Mouse (Mus musculus): ENCODE data around the gene Hoxd11.

Hoxd11 gene

DNA sequence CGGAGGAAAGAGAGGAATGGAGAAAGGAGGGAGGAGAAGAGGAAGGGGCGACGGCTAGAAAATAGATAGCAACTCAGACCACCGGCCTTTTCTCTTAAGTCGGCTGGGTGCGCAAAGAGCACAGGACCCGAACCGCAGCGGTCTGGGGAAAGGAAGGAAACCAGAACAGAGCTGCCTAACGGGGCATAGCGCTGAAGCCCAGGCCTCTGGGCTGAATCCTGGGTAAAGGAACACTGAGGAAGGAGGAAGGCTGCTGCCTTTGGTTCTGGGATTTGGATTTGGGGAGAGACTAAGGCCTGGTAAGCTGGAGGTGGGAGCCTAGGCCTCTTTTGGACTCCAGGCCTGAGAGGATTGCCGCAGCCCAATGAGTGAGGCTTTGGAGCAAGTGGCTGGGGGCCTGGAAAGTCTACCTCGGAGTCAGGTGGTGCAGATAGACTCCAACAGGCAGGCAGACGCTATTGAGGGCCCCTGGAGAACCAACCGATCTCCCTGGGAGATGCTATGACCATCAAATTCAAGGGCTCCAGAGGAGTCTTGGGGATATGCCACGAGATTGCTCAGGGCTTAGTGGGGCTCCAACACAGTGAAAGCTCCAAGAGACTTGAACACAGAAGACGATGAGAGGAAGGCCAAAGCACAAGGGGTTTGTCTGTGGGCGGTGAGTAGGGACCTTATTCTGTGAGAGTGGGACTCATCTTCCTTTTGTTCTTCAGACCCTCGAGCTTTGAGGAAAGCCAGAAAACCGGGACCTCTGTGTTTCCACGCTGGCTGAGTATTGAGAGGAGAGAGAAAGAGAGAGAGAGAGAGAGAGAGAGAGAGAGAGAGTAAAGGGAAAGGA lies 1.4 kb downstream of the Hoxd11 start:
- in situ Hi-C loops (cut with MseI, MboI) = no loop called here

DNA sequence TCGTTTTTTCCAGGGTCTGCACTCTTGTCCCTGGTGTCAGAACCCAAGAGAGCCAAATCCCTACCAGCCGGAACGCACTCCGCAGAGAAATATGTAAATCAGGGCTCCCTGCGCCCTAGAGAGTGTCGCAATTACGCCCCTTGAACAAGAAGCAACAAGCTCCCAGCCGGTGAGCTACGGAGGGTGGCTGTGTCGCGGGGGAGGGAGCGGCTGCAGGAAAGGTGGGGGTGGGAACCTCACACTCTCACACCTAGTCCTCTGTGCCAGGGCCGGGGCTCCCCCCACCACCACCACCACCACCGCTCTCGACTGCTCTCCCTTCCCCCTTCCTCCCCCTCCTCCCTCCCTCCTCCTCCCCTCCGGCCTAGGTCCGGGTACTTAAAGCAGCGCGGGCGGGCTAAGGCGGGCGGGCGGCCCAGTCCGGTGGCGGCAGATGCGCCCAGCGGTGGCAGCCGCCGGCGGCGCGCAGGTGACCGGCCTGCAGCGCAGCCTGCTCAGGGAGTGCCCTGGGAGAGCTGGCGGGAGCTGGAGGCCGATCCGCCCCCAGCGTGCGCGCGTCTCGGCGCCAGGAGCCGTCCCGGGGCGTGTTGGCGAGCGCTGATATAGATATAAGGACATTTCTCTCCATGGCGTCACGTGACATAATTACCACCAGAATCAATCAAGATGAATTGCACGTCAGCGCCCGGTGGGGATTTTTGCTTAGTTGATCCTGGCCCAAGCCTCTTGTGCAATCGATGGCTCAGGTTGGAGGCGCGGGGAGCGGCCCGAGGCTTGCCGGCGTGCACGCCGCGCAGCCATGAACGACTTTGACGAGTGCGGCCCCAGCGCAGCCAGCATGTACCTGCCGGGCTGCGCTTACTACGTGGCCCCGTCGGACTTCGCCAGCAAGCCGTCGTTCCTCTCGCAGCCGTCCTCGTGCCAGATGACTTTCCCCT lies 2.5 kb downstream of the Hoxd11 start:
- in situ Hi-C loops (cut with MseI, MboI) = no loop called here

- in situ Hi-C loops (cut with MseI, MboI) = no loop called here
Observed at GRCm38 (mm10) chr2:74682796-74683195, 3.4 kb downstream of the Hoxd11 start.

- in situ Hi-C loops (cut with MseI, MboI) = no loop called here
Observed at GRCm38 (mm10) chr2:74683471-74683951, 4.2 kb downstream of the Hoxd11 start.

- in situ Hi-C loops (cut with MseI, MboI) = no loop called here
Observed at GRCm38 (mm10) chr2:74684106-74684505, 4.7 kb downstream of the Hoxd11 start.

- in situ Hi-C loops (cut with MseI, MboI) = no loop called here
Observed at GRCm38 (mm10) chr2:74685059-74685603, 5.8 kb downstream of the Hoxd11 start.

- in situ Hi-C loops (cut with MseI, MboI) = no loop called here
Observed at GRCm38 (mm10) chr2:74686301-74686987, 7.1 kb downstream of the Hoxd11 start.

DNA sequence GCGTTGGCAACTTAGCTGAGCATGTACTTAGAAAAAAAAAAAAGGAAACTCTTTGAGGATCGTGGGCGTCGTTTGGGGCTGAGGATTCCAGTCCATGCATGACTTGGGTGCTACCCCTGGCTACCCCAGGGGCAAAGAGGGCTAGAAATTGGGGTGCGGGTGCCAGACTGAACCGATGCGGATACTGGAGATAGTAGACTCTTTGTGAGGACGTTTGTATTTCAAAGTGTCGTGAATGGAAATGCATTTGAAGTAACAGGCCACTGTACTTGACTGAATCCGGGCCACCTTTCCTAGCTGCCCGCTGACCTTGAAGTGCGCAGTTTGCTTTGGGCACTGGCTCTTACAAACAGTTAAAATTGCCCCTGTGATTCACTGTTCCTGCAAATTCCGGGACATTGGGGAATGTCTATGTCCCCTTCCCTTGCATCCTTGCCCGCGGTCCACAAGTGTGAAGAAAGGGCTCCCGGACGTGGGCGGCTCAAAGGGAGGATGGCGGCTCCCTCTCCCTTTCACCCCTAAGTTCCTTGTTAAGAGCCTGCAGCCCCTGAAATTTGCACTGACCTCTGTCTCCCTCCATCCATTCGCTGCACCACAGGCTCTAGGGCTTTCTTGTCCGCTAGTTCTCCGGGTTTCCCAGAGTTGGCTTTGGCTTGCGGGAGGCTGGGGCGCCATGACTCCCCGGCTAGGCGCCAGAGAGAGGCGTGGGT lies 7.8 kb downstream of the Hoxd11 start:
- in situ Hi-C loops (cut with MseI, MboI) = no loop called here

GRCm38 (mm10) chr2:74687698-74688555 lies 8.6 kb downstream of the Hoxd11 start:
- in situ Hi-C loops (cut with MseI, MboI) = no loop called here

DNA sequence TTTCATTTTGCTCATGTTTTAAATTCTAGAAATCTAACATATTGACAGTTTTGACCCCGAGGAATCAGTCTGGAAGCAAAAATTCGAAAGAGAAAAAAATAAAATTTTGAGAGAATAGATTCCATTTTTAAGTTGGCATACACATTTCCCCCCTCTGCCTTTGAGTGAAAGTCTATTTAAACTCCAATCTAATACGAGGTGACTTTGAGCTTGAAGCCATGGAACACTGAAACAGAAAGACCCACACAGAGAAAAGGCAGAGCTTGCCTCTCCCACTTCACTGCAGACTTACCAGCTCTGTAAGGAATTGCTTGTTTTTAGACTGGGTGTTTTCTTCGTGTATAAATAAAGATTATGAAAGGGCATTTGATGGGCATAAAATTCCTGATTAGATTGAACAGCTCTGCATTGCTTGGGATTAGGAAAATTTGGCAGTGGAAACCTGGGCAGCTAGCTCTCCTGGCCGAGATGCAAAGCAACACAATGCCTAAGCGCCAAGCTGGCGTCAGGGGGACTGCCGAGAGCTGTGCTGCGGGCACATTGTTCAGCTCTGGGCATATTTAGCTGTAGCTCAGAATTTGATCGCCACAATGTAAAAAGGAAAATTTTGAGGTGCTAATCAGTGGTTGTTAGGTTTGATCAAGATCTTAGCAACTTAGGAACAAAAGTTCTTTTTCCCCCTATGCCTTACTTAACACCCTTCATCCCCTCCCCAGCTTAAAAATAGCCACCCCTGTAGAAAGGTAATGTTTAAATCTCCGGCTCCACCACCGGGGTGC lies 9.6 kb downstream of the Hoxd11 start:
- in situ Hi-C loops (cut with MseI, MboI) = no loop called here

DNA sequence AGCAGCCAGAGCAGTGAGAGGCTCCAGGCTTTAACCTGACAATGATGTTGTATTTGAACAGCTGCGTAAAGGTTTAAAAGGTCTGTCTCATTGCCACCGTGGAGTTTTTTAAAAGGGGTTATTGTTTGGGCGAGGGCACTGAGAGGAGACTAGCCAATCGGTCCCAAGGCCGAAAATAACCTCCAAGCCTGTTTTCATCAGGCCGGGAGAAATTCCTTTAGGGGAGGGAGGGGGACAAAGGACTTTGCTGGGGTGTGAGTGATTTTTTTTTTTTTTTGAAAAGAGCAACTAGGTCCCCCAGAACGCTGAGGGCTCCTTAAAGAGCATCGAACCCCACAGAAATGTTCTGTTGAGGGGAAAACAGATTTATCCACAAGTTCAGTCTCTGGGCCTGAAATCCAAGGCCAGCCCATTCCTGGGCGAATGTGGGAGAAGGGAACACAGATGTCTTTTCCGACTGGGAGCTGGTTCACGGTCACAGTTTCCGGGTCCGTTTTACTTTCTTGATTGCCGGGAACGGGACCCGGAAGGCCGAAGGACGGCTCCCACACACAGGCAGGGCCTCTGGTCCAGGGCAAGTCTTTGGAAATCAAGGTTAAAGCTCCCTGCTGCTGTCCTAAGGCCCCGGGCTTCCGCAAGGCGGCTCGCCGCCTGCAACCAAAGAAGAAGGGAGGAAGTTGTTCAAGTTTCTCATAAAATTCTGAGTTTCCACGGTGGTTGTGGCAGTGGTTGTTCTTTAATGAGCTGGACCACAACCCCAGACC lies 10.4 kb downstream of the Hoxd11 start:
- in situ Hi-C loops (cut with MseI, MboI) = loop anchor here in 1 of 2 experiments (10.0 kb wide), 1 partner anchor 615 kb away; no protein-coding TSS in a partner anchor

DNA sequence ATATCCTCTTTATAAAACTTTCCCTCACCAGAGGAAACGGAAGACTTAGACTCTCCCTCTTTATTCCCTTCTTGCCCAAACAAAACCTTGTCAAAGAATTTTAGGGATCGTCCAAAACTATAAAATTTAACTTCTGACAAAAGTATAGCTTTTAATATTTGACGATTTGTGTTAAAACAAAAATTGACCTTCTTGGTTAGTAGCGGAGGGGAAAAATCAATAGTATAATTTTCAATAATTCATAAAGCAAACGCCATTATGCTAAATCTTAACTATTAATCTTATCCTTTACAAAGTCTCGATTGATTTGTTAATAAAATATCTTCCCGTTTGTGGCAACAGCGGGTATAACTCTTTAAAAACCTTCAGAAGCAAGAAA lies 11.0 kb downstream of the Hoxd11 start:
- in situ Hi-C loops (cut with MseI, MboI) = loop anchor here in 1 of 2 experiments (10.0 kb wide), 1 partner anchor 614 kb away; no protein-coding TSS in a partner anchor

DNA sequence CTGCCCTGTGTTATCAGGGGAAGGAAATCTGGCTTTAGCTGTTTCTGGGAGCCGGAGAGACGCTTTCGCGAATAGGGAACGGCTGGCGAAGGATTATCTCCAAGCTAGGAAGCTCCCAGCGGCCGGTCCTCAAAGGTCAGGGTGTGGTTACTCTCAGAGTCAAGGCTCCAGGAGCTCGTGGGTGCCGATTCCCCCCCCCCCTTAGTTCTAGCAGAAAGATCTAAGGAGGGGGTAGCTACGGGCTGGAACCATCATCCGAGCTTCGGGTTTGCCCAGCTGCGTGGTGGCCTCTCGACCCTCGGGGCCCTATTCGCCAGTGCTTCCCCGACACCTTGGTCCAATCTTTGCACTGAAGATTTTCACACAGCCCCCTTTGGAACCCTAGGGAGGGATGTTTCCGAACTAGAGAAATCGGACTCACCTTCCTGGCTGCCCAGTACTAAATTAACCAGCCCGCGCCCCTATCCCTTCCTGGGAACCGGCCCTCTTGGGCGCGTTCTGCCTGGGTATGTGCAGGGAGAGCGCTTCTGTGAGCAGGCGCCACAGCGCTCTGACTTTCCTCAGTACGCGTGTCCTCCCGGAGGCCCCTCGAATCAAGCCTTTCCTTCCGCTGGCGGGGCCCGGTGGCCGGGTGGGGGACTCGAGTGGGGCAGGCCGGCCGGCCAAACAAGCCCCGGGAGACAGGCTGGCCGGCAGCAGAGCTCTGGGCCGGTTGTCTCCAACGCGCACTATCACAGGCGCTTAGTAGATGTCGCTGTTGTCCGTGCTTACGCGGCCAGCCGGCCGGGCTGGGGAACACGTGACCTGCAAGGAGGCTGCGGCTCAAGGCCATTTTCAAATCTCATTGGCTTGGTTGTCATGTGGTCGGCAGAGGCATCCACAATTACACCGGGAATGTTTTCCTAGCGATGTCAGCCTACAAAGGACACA lies 11.9 kb downstream of the Hoxd11 start, which contains the start of gene Hoxd10:
Hoxd10 (plus strand) TSS at position 903 of the 930 bp plus-strand sequence.
- in situ Hi-C loops (cut with MseI, MboI) = loop anchor here in 1 of 2 experiments (10.0 kb wide), 1 partner anchor 614 kb away; no protein-coding TSS in a partner anchor

- in situ Hi-C loops (cut with MseI, MboI) = loop anchor here in 1 of 2 experiments (10.0 kb wide), 1 partner anchor 613 kb away; no protein-coding TSS in a partner anchor
Observed at GRCm38 (mm10) chr2:74691995-74692807, 12.8 kb downstream of the Hoxd11 start.

GRCm38 (mm10) chr2:74692808-74693431 lies 13.6 kb downstream of the Hoxd11 start:
- in situ Hi-C loops (cut with MseI, MboI) = loop anchor here in 1 of 2 experiments (10.0 kb wide), 1 partner anchor 612 kb away; no protein-coding TSS in a partner anchor

Data from mouse trophoblast stem cell (cell line).